Mouse (Mus musculus): ENCODE measurements around the gene 4930535I16Rik.

The 4930535I16Rik gene

GRCm38 (mm10) chr4:123904333-123905125 is 13.3 kb downstream of the 4930535I16Rik start, which contains the start of gene Mycbp:
Gene Mycbp, plus strand, starts transcription at chr4:123904832.
- DNase-seq = peak; percentile 98

GRCm38 (mm10) chr4:123903432-123903831 is 14.4 kb downstream of the 4930535I16Rik start:
- DNase-seq = no peak

- peak; percentile 55 for DNase-seq
Observed at GRCm38 (mm10) chr4:123898696-123899095, 19.1 kb downstream of the 4930535I16Rik start.

- DNase-seq = no peak
Observed at GRCm38 (mm10) chr4:123894295-123894694, 23.5 kb downstream of the 4930535I16Rik start.

GRCm38 (mm10) chr4:123893726-123894125 is 24.1 kb downstream of the 4930535I16Rik start:
- no peak for DNase-seq

Data from cerebellum, adult 9-10 months (tissue).